Mouse (Mus musculus): Measurements from ENCODE around the gene Klhl9.
A peak's percentile ranks its signal among the peaks of the same experiment; 100 is the strongest.

The Klhl9 gene

DNA sequence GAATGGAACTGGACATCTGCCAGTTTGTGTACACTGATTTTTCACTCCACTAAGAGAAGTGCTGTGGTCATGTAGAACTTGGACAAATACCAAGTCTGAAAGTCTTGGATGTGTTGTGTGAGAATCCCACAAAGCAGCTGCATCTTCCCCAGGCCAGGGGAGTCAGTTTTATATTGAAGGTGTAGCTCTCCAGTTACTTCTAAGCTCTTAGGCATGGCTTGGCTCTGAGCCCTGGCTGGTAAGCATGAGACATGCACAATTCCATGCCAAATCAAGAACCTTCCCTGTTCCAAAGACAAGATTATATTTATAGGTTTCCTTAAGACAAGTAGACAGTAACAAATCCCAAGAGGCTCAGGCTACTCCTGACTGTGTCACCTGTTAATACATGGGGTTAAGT, 7.2 kb downstream of the Klhl9 start:
- no peak for DNase-seq (ENCODE audit: low spot score)

DNA sequence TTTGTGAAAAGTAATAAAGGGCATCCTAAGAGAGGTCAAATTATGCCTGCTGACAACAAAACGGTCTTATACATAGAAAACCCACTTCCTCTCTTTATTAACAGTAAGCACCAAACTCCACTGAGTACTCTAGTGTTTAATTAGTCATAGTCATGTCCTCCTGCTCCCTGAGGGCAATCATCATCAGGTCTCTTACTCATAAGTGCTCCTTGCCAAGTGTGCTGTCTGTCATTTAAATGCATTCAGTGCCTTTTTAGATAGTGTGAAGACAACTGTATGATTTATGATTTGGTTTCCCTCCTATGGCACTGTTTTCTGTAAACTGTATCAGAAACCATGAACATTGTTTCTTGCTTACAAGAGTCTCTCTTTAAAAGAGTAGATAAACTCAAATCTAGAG, 8.0 kb downstream of the Klhl9 start:
- no peak for DNase-seq (ENCODE audit: low spot score)

DNA sequence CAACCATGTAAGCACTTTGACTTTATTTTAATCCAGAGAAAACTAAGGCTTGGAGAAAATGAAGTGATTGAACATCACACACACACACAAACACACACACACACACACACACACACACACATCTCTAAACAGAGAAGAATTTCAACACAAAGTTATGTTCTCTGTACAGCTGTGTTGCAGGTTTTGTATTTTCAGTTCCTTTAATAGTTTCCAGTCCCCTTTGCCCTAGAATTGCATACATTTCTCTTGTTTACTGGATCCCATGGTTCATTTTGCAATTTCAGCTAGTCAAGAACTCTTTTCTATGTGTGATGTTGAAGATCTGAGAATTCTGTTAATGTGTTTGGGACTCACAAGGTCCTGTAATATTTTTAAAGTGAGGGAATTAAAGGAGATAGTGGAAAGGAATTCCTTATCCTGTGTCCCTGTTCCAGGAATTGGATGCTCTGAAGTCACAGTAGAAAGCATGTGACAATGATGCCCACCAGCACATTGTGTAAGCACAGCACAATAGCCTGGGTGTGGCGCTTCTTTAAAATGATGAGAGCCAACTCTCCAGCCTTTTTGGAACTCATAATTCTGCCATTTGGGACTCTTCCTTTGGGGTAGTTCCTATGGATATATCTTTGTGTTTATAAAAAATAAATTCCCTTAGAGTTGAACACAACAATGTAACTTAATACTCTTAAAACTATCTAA, 15.0 kb downstream of the Klhl9 start:
- no peak for DNase-seq (ENCODE audit: low spot score)

DNA sequence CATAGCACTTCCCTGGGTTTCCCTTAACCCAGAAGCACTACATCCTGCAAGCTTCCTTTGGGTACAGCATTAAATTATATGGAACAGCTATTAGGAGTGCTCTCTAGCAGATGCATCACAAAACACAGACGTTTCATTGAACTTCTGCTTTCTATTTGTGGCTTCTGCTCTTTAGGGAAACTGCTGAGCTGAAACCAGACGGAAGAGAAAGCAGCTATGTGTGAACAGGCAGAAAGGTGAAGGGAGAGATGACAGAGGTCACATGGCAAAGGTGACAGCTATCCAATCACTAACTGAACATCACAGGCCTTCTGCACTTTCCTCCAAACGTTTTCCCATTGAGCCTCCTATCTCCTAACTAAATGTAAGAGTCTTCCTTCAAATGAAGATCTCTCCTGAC, 16.3 kb downstream of the Klhl9 start:
- no peak for DNase-seq (ENCODE audit: low spot score)

DNA sequence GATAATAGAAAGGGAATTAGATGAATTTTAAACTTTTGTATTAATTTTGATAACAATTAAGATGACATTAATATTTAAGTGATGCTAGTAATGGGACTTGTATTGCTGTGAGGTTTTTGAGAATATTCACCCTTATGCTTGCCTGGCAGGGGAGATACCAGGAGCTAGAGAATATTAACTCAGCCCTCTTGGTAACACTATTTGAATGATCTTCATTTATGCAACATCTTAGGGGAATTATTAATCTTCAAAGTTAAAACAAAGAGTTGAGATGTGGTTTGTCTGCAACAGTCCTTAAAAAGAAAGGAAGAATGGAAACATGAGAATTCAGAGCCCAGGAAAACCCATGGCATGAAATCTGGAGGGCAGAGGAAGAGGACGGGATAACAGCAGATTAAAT, 23.0 kb downstream of the Klhl9 start:
- DNase-seq (ENCODE audit: low spot score), result no peak

DNA sequence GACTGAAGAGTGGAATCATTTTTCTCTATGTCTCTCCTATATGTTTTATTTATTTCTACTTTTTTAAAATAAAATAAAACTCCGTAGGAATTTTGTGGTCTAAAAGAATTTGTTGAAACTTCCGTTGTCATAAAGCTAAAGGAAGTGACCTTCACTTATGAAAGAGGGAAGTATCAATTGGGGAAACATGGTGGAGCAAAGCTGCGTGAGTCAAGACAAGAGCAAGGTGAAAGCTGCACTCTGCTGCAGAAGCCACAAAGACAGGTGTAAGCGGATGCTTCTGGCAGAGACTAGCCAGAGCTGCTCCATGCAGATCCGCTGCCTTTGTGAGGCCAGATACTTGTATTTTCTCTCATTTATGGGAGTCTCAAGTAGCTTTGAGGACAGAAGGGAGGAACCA, 23.5 kb downstream of the Klhl9 start:
- no peak for DNase-seq (ENCODE audit: low spot score)

DNA sequence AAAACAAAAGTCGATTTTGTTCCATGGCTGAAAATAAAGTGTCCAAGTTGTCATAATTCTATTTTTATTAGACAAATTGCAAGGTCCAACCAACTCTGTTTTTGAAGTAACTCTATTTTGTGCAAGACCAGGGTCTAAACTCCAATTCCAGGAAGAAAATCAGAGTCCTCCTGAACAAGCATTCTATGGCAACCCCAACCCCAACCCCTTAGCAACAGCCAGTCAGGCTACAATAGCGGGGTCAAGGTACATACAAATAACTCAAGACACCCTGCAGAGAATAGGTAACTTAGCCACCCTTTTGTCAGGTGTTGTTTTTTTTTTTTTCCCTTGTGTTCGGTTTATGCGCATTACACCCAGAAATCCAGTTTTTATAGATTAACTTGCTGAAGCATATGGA, 24.5 kb downstream of the Klhl9 start:
- DNase-seq (ENCODE audit: low spot score), result no peak

DNA sequence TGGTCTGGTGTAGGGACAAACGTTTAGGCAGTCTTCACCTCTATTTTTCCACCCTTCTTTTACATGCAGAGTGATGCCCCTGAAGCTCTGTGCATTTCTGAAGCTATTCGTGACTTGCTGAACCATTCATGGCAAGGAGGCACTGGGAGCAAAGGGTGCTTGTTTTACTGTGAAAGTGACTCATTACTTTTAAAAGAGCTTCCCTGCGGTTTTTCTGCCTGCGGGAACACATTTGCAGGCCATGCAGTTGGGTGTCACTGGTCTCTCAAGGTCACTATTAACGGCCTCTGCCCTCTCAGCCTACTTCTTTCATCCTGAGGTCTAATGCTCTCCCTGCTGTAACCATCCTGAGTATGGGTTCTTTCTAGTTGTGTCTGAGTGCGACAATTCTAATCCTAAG, 25.2 kb downstream of the Klhl9 start:
- no peak for DNase-seq (ENCODE audit: low spot score)

DNA sequence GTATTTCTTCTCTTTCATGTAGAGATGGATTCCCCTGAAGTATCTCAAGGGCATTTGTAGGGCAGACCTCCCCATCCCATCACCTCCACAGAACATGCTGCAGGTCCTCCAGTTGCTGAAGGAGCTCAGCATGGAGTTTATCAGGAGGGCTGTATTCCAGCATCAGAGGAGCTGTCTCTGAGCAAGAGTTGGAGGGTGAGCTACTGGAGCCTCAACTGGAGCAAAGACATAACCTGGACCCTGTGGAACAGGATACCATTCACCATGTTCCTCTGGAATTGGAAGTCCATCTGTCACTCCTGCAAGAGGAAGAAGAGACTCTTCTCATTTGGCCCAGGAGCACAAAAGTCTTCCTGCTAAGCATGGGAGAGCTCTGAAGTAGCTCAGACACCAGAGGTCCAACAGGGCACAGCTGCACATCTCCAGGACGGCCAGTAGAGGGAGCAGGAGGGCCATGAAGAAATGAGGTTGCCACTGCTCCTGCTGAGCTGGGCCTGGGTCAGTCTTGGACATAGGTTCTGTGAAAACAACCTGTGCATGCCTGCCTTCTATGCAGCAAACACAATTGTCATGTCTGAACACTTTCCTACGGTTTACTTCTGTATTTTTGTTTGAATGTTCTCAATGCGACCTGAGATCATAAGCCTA, 25.9 kb downstream of the Klhl9 start:
- DNase-seq (ENCODE audit: low spot score), result peak; percentile 91

DNA sequence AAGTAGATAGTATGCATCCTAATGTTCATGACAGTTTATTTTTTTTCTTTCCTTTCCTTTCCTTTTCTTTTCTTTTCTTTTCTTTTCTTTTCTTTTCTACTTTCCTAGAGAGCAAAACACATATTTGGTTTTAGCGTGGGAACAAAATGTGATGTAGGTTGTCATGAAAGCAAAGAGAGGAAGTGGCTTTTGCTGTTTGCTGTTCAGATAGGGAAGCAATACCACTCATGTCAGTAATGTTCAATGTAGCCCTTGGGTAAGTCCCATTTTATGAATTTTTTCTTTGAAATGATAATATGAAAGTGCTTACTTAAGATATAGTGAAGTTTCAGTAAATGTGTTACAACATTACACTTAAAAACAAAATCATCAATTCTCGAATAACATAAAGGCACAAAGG, 28.9 kb downstream of the Klhl9 start:
- no peak for DNase-seq (ENCODE audit: low spot score)

DNA sequence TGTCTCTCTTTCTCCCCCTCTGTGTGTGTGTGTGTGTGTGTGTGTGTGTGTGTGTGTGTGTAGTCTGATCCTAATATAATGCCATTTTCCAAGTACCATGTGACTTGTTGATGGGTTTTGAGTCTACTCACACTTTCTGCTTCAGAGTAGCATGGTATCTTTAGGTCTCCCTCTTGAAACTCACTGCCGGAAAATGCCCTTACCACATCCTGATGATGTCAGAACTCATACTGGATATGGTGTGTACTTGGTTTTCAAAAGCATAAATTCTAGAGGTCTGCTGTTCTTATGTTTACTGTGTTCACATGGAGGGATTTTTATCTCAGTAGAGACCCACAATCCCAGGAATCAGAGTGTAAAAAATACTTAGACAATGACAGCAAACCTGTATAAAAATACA, 29.7 kb downstream of the Klhl9 start:
- no peak for DNase-seq (ENCODE audit: low spot score)

DNA sequence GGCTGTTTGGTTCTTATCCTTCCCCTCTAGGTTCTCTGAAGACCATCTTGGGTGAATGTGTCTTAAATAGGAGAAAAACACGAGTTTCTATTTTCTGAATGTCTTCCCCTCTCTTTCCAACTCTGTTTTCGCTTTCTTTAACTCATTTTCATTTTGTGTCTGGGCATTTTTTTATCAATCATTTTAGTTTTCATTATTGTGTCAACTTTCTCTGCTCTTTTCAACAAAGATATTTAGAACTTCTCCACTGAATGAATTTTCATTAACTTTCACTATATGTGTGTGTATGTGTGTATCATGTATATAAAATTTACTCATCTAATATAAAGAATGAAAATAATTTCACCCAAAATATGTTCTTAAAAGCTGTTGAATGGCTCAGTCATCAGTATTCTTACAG, 31.0 kb downstream of the Klhl9 start, which contains the start of gene Ifnab:
TSS of gene Ifnab (minus strand) at position 101 of the 400 bp plus-strand sequence.
- no peak for DNase-seq (ENCODE audit: low spot score)

DNA sequence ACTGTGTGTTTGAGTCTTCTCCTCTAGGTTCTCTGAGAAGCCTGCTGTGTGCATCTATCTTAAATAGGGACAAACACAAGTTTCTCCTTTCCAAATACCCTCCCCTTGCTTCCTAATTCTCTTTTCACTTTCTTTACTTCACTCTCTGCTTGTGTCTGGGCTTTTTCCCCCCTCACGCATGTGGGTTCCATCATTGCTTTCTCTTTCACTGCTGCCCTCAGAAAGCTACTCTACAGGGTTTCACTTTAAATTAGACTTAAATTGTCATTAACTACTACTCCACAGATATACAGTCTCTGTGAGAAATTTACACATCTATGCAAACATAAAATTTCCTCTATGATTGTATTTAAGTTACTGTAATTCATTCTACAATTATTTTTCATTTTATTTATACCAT, 38.5 kb downstream of the Klhl9 start, which contains the start of gene Ifna2:
TSS of gene Ifna2 (minus strand) at position 101 of the 400 bp plus-strand sequence.
- DNase-seq (ENCODE audit: low spot score), result no peak

DNA sequence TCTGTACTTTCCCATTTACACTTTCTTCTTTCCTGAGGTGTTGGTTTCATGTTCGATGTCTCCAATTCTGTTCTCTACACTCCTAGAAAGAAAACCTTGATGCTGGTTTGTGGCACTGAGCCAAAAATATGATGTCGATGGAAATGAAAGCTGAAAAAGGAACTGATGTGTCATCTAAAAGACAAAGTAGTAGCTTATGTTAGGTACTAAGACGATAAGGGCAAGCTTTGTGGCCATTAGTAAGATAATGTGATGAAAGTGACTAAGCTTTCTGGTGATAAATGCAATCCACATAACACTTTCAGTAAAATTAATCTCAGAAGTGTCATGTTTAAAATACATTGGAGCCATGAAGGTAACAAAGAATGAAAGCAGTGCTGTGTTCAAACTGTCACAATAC, 40.9 kb downstream of the Klhl9 start:
- no peak for DNase-seq (ENCODE audit: low spot score)

DNA sequence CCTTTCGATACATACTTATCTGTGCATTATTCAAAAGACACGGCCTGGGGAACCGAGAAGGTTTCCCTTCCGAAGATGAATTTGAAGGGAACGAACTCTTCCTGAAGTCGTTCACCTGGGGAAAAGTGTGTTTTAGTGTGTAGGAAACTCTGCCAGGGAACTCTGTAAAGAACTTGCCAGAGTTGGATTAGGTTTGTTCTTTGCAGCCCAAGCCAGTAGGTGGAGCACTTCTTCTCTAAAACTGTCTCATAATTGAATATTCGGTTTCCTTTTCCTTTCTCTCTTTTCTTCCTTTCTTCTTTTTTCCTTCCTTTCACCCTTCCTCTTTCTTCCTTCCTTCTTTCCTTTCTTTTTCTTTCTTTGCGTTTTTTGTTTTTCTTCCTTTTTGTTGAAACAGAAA, 41.9 kb downstream of the Klhl9 start:
- peak; percentile 55 for DNase-seq (ENCODE audit: low spot score)

DNA sequence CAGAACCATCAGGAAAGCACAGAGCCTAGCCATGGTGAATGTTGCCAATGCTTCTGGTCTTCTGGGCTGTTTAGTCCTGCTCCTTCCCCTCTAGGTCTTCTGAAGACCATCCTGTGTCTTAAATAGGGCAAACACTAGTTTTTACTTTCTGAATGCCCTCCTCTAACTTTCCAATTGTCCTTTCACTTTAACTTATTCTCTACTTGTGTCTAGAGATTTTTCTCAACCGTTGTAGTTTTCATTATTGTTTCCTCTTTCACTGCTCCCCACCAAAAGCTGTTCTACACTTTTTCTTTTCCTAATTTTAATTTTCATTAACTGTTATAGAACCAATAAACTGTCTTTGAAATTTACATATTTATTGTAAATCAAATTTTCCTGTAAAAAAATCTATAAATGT, 45.4 kb downstream of the Klhl9 start, which contains the start of gene Ifna16:
TSS of gene Ifna16 (minus strand) at position 101 of the 400 bp plus-strand sequence.
- no peak for DNase-seq (ENCODE audit: low spot score)
